Comparison of ENCODE assay signal across 11 mouse cellular contexts in genomic region chr10:20418202-20418855, GRCm38 (mm10).
DNase-seq lines count a peak whose midpoint lies in the region; ATAC-seq and TF ChIP-seq lines count a peak whose summit lies in the region.
"Had no signal": no experiment of that assay in that cellular context is flagged by ENCODE, and none has a peak within 500 bp of the region (broad histone marks: within the 10 kb centered on the region; RNA-seq: fewer than 3 reads in every experiment).

No protein-coding gene starts in this region.

- H3K4me3 ChIP-seq in kidney, postnatal 0 days (replicated peaks; ENCODE audit: low read depth, low read length): no peak overlapping the region
- no peak overlapping the region for H3K4me3 ChIP-seq in heart, embryonic 10.5 days
- no peak overlapping the region for H3K4me3 ChIP-seq in intestine, embryonic 15.5 days (replicated peaks)
- H3K4me3 ChIP-seq: embryonic facial prominence, embryonic 12.5 days had no signal

- H3K9me3 ChIP-seq in kidney, postnatal 0 days (replicated peaks; ENCODE audit: low read length): no peaks in the 10 kb centered on the region
- H3K9me3 ChIP-seq in heart, embryonic 10.5 days: no peaks in the 10 kb centered on the region
- H3K9me3 ChIP-seq in intestine, embryonic 15.5 days: no peaks in the 10 kb centered on the region
- H3K9me3 ChIP-seq: embryonic facial prominence, embryonic 12.5 days had no signal

- WGBS in kidney, postnatal 0 days: 41% methylated on average over 11 of the region's 11 CpGs
- 53% methylated on average over 11 of the region's 11 CpGs for WGBS in heart, embryonic 10.5 days
- WGBS in intestine, embryonic 15.5 days: 36% methylated on average over 11 of the region's 11 CpGs

- no peak overlapping the region for H3K4me2 ChIP-seq in kidney, postnatal 0 days (ENCODE audit: low read length)
- no peak overlapping the region for H3K4me2 ChIP-seq in intestine, embryonic 15.5 days (replicated peaks)
- H3K4me2 ChIP-seq: embryonic facial prominence, embryonic 12.5 days had no signal

- 0 out of 2 replicates have a peak, but pooled peaks cover 6% of the 10 kb centered on the region for H3K4me1 ChIP-seq in kidney, postnatal 0 days (replicated peaks; ENCODE audit: insufficient read depth, low read length)
- peaks cover 11% of the 10 kb centered on the region; the same call in 1 of the 2 replicates for H3K4me1 ChIP-seq in heart, embryonic 10.5 days
- no peaks in the 10 kb centered on the region for H3K4me1 ChIP-seq in intestine, embryonic 15.5 days (replicated peaks)
- H3K4me1 ChIP-seq: embryonic facial prominence, embryonic 12.5 days had no signal

- H3K27ac ChIP-seq in kidney, postnatal 0 days: peak overlapping the region; percentile 34; the same call in 1 of the 2 replicates
- H3K27ac ChIP-seq in heart, embryonic 10.5 days: 0 out of 2 replicates have a peak overlapping the region, but pooled peaks have one; percentile 6
- H3K27ac ChIP-seq in intestine, embryonic 15.5 days: 0 out of 2 replicates have a peak overlapping the region, but pooled peaks have one; percentile 19
- H3K27ac ChIP-seq: embryonic facial prominence, embryonic 12.5 days had no signal

- no peak overlapping the region for H3K9ac ChIP-seq in kidney, postnatal 0 days (ENCODE audit: low read depth, low read length)
- no peak overlapping the region for H3K9ac ChIP-seq in intestine, embryonic 15.5 days
- H3K9ac ChIP-seq: embryonic facial prominence, embryonic 12.5 days had no signal

- no peak for TF ChIP-seq CTCF in kidney, postnatal 0 days (IDR thresholded peaks at IDR 0.05; ENCODE audit: low read depth)

- peak; percentile 39 for DNase-seq in kidney, postnatal 0 days (ENCODE audit: low spot score)
- no peak for DNase-seq in kidney, postnatal 14 days
- DNase-seq in heart, embryonic 10.5 days (ENCODE audit: low spot score): no peak
- peak; percentile 53 for DNase-seq in lung, postnatal 14 days
- DNase-seq in cerebellum, postnatal 4 days (ENCODE audit: low spot score in 2 of 2): no peak
- no peak for DNase-seq in layer of hippocampus, adult 9-11 months
- DNase-seq: cerebellum, postnatal 14 days; left cerebral cortex, postnatal 4 days; thymus, adult 18-20 months had no signal

- 0 out of 2 replicates have a peak, but pooled peaks cover 2% of the 10 kb centered on the region for H3K36me3 ChIP-seq in kidney, postnatal 0 days (ENCODE audit: insufficient read depth, low read length)
- H3K36me3 ChIP-seq in heart, embryonic 10.5 days: 0 out of 2 replicates have a peak, but pooled peaks cover 2% of the 10 kb centered on the region
- no peaks in the 10 kb centered on the region for H3K36me3 ChIP-seq in intestine, embryonic 15.5 days

- ATAC-seq in kidney, postnatal 0 days (replicated peaks; ENCODE audit: low FRiP score, low read depth): no peak
- no peak; the same call in 1 of the 2 replicates for ATAC-seq in intestine, embryonic 15.5 days

- H3K27me3 ChIP-seq in kidney, postnatal 0 days (ENCODE audit: insufficient read depth, low read length): no peaks in the 10 kb centered on the region
- H3K27me3 ChIP-seq in heart, embryonic 10.5 days (ENCODE audit: insufficient read depth, poor library complexity, severe bottlenecking): no peaks in the 10 kb centered on the region
- no peaks in the 10 kb centered on the region for H3K27me3 ChIP-seq in intestine, embryonic 15.5 days (replicated peaks)
- H3K27me3 ChIP-seq: embryonic facial prominence, embryonic 12.5 days had no signal

Comparison
In these comparisons a context has a peak if more than half of its experiments do, and no peak if none do; other contexts are left out.
1. DNase-seq: peak in kidney, postnatal 0 days (single experiment) and lung, postnatal 14 days (single experiment); none in kidney, postnatal 14 days (single experiment), heart, embryonic 10.5 days (single experiment), cerebellum, postnatal 4 days (0 of 2) and layer of hippocampus, adult 9-11 months (single experiment).
2. Peak in every context shown above with its lines, with median percentiles within 50 percentile points of each other: H3K27ac ChIP-seq.